Mouse (Mus musculus) heart, embryonic 11.5 days (tissue): ENCODE data around the gene Map2k4. TPM values are rescaled to one million over a fixed set of nuclear protein-coding genes. Genes with fewer than 3 reads are reported as not detected.

Experiments
- ATAC-seq: fragments of 200-750 bp; cut with Nextera tagmentation; replicated peaks from 2 replicates; pipeline ENCODE4 v1.8.0; 2017; ENCODE audit warnings: moderate library complexity; ENCODE audit not compliant: insufficient number of reproducible peaks, low FRiP score, low TSS enrichment
- H3K27ac ChIP-seq: fragments of 300-500 bp; sonication (generic); 2 replicates; pipeline ENCODE4 v1.5.1; 2014; ENCODE audit warnings: mild to moderate bottlenecking, low read depth, low read length
- H3K27me3 ChIP-seq: fragments of 300-500 bp; sonication (generic); 2 replicates; pipeline ENCODE4 v1.6.1; 2014; ENCODE audit warnings: mild to moderate bottlenecking, low read length, mixed read lengths; ENCODE audit not compliant: control insufficient read depth, insufficient read depth
- H3K36me3 ChIP-seq: fragments of 300-500 bp; sonication (generic); 2 replicates; pipeline ENCODE4 v1.6.1; 2014; ENCODE audit warnings: mild to moderate bottlenecking, low read length, moderate library complexity, mixed read lengths; ENCODE audit not compliant: control insufficient read depth, insufficient read depth
- H3K4me1 ChIP-seq: fragments of 300-500 bp; sonication (generic); 2 replicates; pipeline ENCODE4 v1.6.1; 2014; ENCODE audit warnings: low read length; ENCODE audit not compliant: control insufficient read depth, insufficient read depth
- H3K4me2 ChIP-seq: fragments of 300-500 bp; sonication (generic); 2 replicates; pipeline ENCODE4 v1.6.1; 2014; ENCODE audit warnings: mild to moderate bottlenecking, moderate library complexity
- H3K4me3 ChIP-seq: fragments of 300-500 bp; sonication (generic); 2 replicates; pipeline ENCODE4 v1.5.1; 2014; ENCODE audit warnings: low read depth, low read length
- H3K9ac ChIP-seq: fragments of 300-500 bp; sonication (generic); 2 replicates; pipeline ENCODE4 v1.6.1; 2014; ENCODE audit warnings: mild to moderate bottlenecking, low read depth, low read length, moderate library complexity
- H3K9me3 ChIP-seq: fragments of 300-500 bp; sonication (generic); replicated peaks from 2 replicates; pipeline ENCODE4 v1.6.1; 2016; ENCODE audit warnings: low read length; ENCODE audit not compliant: control insufficient read depth
- whole genome bisulfite sequencing: fragments of 180-500 bp; shearing (Covaris S2); extraction: QIAGEN DNeasy Blood & Tissue Kit; methylation state at CpG from one replicate; pipeline ENCODE4 v1.1.7; 2014; ENCODE audit not compliant: insufficient replicate concordance; 5-methylcytosine and 5-hydroxymethylcytosine counted together
- polyA plus RNA-seq: library from polyadenylated mRNA; unstranded; fragments of >200 nt; fragmentation: Nextera tagmentation; extraction: Ambion mirVana; gene quantifications from 2 replicates; pipeline ENCODE4 v1.2.1, GENCODE M21; 2014

Map2k4 gene
- polyA plus RNA-seq, 1 experiment from 2014 or later: 80.0 TPM

DNA sequence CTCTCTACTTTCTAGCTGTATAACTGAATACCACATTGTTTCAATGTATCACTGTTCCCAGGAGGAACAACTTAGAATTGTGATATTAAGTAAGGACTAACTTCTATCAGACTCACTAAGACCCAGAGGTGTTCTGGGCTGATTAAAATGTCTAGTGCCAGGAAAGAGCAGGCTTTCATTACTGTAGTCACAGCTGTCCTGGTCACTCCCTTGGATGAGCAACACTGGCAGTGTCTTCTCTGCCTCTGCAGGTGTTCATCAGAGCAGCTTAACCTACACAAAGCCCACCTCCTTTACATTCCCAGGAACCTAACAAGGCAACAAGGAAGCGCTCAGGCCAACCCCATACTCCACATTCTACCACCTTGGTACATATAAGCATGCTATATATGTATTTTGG is 8.5 kb downstream of the Map2k4 start:
- Histone ChIP-seq H3K4me3 (no peak overlapping the region), H3K27me3 (no peaks in the 10 kb centered on the region), H3K4me1 (peaks cover 29% of the 10 kb centered on the region), H3K36me3 (no peaks in the 10 kb centered on the region), H3K27ac (no peak overlapping the region), H3K9me3 (no peaks in the 10 kb centered on the region), H3K9ac (no peak overlapping the region), H3K4me2 (no peak overlapping the region)
- WGBS: 94% methylated on average over 1 of the region's 1 CpGs
- ATAC-seq: no peak

DNA sequence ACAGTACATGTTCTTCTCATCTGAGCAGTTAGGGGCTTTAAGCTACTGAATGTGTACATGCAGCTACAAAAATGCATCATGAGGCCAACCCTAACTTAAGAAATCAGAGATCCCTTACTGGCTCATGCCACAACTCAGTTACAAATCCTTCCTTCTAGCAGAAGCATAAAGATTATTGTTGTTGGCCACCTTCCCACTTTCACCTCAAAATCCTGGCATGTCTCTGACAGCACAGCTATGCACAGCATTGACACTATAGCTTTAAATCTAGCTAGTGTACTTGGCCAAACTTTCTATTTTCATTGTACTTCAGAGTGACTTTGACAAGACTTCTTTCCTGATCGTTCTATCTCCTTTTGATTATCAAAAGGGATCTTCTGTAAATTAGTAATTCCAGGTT is 9.0 kb downstream of the Map2k4 start:
- peaks cover 29% of the 10 kb centered on the region for H3K4me1 ChIP-seq

DNA sequence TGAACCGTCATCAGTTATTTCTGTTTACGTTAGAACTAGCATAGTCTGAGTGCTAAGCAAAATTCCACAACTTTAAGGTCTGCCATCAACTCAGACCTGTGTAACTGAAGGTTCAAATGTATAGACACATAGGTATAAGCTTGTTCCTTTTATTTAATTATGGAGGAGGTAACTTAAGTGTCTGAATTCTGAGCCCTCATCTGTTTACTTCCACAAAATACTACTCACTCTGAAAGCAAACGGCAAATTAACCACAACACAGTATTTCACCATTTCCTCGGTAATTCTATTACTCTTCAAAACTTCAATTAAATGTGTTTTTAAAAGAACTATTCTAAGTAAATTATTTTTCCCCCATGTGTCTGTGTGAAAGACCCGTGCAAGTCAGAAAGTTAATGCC is 10.3 kb downstream of the Map2k4 start:
- peaks cover 35% of the 10 kb centered on the region for H3K4me1 ChIP-seq

More for the DNA sequence above, 9.0 kb downstream of the Map2k4 start:
- no peaks in the 10 kb centered on the region for H3K27me3 ChIP-seq
- no peak overlapping the region for H3K27ac ChIP-seq
- 60% methylated on average over 1 of the region's 1 CpGs for WGBS
- no peak overlapping the region for H3K4me3 ChIP-seq
- H3K4me2 ChIP-seq: no peak overlapping the region
- no peaks in the 10 kb centered on the region for H3K36me3 ChIP-seq
- no peaks in the 10 kb centered on the region for H3K9me3 ChIP-seq
- H3K9ac ChIP-seq: no peak overlapping the region
- ATAC-seq: no peak

DNA sequence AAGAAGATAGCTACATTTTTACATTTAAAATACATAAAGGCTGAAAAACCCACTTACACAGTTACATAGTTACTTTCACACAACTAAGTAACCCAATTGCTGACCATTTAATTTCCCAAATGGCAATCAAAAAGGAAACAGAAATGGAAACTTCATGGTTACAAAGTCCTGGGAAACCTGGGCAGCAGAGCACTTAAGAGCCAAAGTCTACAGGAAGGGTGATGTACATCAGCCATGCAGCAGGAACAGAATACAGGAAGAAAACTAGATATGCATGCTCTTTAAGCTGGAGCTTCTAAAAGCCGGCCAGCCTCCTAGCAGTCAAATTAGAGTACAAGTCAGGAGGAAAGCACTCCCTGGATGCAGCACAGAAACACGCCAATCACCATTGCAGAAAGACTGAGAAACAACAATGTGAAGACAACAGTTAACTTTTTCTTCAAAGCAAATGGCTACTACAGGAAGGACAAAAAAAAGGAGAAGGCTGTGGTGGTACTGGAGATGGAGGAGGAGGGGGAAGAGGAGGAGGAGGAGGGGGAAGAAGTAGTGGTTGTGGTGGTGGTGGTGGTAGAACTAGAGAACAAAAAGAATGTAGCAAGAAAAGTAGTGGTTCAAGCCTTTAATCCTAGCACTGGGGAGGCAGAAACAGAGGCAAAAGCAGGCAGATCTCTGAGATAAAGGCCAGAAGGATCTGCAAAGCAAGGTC is 11.0 kb downstream of the Map2k4 start:
- peaks cover 35% of the 10 kb centered on the region for H3K4me1 ChIP-seq
- no peak overlapping the region for H3K4me3 ChIP-seq
- no peak overlapping the region for H3K4me2 ChIP-seq
- WGBS: 35% methylated on average over 2 of the region's 2 CpGs
- H3K9ac ChIP-seq: no peak overlapping the region
- no peak overlapping the region for H3K27ac ChIP-seq
- no peaks in the 10 kb centered on the region for H3K27me3 ChIP-seq
- no peaks in the 10 kb centered on the region for H3K36me3 ChIP-seq
- H3K9me3 ChIP-seq: no peaks in the 10 kb centered on the region
- no peak for ATAC-seq

More for the DNA sequence above, 10.3 kb downstream of the Map2k4 start:
- H3K27me3 ChIP-seq: no peaks in the 10 kb centered on the region
- no peak for ATAC-seq
- H3K36me3 ChIP-seq: no peaks in the 10 kb centered on the region
- H3K4me2 ChIP-seq: no peak overlapping the region
- no peak overlapping the region for H3K9ac ChIP-seq
- no peak overlapping the region for H3K27ac ChIP-seq
- H3K9me3 ChIP-seq: no peaks in the 10 kb centered on the region
- WGBS: 56% methylated on average over 5 of the region's 5 CpGs
- no peak overlapping the region for H3K4me3 ChIP-seq

DNA sequence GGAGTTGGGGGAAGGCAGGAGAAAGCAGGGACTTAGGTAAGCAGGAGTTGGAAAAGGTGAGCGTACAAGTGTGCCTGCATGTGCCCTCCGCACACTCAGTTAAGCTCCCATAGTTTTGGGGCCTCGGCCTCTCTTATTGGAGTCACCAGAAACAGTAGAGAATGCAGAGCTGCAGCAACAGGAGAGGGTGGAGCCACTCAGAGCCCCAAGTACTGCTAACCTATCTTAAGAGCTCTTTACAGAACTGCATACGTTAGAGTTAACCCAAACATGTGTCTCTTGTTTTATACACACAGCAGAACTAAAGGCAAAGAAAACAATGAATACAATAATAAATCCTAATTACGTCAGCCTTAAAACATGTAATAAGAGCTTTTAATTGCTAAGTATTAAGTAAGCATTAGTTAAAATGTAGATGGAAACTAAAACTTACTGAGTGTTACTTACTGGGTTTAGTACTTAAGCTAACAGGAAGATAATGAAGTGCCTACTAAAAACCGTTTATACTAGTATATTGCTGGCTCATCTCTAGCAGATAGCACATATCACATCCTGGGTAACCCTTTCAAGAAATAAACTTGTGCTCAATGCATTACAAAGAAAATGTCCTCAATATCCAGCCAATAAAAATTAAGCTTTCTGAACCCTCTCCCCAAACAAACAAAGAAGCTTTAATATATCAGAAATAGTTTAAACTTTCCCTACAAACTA is 14.0 kb downstream of the Map2k4 start:
- no peak overlapping the region for H3K27ac ChIP-seq
- no peak overlapping the region for H3K9ac ChIP-seq
- no peaks in the 10 kb centered on the region for H3K27me3 ChIP-seq
- no peaks in the 10 kb centered on the region for H3K9me3 ChIP-seq
- H3K4me2 ChIP-seq: no peak overlapping the region
- WGBS: 56% methylated on average over 6 of the region's 6 CpGs
- no peak overlapping the region for H3K4me3 ChIP-seq
- no peak for ATAC-seq
- H3K36me3 ChIP-seq: no peaks in the 10 kb centered on the region
- H3K4me1 ChIP-seq: peaks cover 34% of the 10 kb centered on the region

DNA sequence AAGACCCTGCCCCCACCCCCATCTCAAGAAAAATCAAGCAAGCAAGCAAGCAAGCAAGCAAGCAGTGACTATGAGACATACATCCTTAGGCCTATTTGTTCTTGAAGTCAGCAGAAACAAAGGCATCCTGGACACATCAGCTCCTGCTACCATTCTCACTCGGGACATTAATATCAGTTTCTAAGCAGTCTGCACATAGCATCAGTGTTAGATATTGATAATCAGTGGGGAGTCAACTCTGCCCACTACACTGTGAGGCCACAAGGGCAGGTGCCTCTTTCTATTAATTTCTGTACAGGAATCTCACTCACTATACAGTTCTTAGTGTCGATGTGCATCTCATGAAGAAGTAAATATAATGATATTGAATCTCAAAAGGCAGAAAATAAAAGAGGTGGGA is 14.6 kb downstream of the Map2k4 start:
- no peak overlapping the region for H3K27ac ChIP-seq
- H3K36me3 ChIP-seq: no peaks in the 10 kb centered on the region
- 58% methylated on average over 2 of the region's 2 CpGs for WGBS
- H3K9me3 ChIP-seq: no peaks in the 10 kb centered on the region
- no peak overlapping the region for H3K4me2 ChIP-seq
- H3K9ac ChIP-seq: no peak overlapping the region
- H3K4me3 ChIP-seq: no peak overlapping the region
- ATAC-seq: no peak
- no peaks in the 10 kb centered on the region for H3K27me3 ChIP-seq
- peaks cover 35% of the 10 kb centered on the region for H3K4me1 ChIP-seq

DNA sequence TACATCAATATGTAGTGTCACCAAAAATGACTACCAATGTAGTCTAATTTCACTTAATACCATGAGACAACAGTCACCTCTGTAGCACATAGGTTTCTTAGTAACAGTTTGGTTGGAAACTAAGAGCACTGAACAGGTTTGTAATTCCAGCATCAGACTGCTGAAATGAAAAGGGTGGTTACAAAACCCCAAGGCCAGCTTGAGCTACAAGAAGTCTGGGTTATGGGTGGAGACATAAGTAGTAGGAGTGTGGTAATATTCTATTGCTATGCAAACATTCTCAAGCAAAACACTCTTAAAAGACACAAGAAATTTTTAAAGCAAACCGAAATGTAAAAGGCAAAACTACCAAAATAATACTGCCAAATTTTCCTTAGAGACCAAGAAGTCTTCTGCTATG is 16.6 kb downstream of the Map2k4 start:
- 94% methylated on average over 1 of the region's 1 CpGs for WGBS
- ATAC-seq: no peak
- Histone ChIP-seq H3K9ac (no peak overlapping the region), H3K36me3 (no peaks in the 10 kb centered on the region), H3K27me3 (no peaks in the 10 kb centered on the region), H3K9me3 (no peaks in the 10 kb centered on the region), H3K4me3 (no peak overlapping the region), H3K4me1 (peaks cover 24% of the 10 kb centered on the region), H3K4me2 (no peak overlapping the region), H3K27ac (no peak overlapping the region)

DNA sequence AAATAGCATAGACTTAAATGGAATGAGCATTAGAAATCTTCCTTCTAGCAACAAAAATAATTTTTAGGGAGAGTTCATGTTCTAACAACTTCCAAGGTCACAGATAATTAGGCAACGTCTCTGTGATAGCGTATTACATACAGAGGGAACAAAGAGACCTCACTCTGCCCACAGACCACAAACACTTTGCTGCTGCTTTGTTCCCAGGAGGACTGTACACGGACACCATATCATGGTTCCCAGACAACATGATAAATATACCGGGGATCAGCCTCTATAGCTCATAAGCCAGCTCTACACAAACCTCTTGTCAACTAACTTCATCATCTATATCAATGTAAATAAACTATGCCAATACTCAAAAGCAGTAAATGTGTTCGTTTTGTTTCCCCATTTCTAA is 18.1 kb downstream of the Map2k4 start:
- Histone ChIP-seq H3K4me3 (no peak overlapping the region), H3K9me3 (no peaks in the 10 kb centered on the region), H3K27ac (no peak overlapping the region), H3K4me2 (no peak overlapping the region), H3K36me3 (no peaks in the 10 kb centered on the region), H3K27me3 (no peaks in the 10 kb centered on the region), H3K4me1 (peaks cover 20% of the 10 kb centered on the region), H3K9ac (no peak overlapping the region)
- no peak for ATAC-seq
- WGBS: 45% methylated on average over 5 of the region's 5 CpGs

DNA sequence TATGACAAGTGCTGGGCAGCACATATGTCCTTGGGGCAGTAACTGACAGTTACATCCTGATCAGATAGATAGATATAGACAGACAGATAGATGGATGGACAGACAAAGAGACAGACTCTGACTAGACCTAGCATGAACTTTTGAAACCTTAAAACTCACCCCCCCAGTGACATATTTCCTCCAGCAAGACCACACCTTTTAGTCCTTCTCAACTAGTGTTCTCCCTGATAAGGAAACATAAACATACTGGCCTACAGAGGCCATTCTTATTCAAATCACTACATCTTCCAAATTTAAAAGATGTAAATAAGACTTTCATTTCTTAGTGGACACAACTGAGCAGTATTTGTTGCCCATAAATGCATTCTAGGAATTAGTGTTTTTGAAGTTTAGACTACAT is 19.7 kb downstream of the Map2k4 start:
- H3K9ac ChIP-seq: no peak overlapping the region
- no peaks in the 10 kb centered on the region for H3K27me3 ChIP-seq
- H3K4me2 ChIP-seq: no peak overlapping the region
- peaks cover 14% of the 10 kb centered on the region for H3K4me1 ChIP-seq
- ATAC-seq: no peak
- no peaks in the 10 kb centered on the region for H3K9me3 ChIP-seq
- H3K36me3 ChIP-seq: no peaks in the 10 kb centered on the region
- H3K27ac ChIP-seq: no peak overlapping the region
- no peak overlapping the region for H3K4me3 ChIP-seq
